15 mouse cellular contexts compared by ENCODE assay signal in genomic region chr9:86725604-86726380, GRCm38 (mm10). TPM values are rescaled to one million over a fixed set of nuclear protein-coding genes. Genes with fewer than 3 reads are reported as not detected.
DNase-seq lines count a peak whose midpoint lies in the region; ATAC-seq and TF ChIP-seq lines count a peak whose summit lies in the region.
"Had no signal": no experiment of that assay in that cellular context is flagged by ENCODE, and none has a peak within 500 bp of the region (broad histone marks: within the 10 kb centered on the region; RNA-seq: fewer than 3 reads in every experiment).

No protein-coding gene starts in this region.

- H3K27me3 ChIP-seq in forebrain, embryonic 10.5 days (ENCODE audit: poor library complexity, severe bottlenecking): no peaks in the 10 kb centered on the region
- no peaks in the 10 kb centered on the region for H3K27me3 ChIP-seq in hindbrain, postnatal 0 days (ENCODE audit: insufficient read depth, low read length)
- H3K27me3 ChIP-seq in liver, postnatal 0 days (ENCODE audit: insufficient read depth, low read length): no peaks in the 10 kb centered on the region
- H3K27me3 ChIP-seq: stomach, embryonic 15.5 days had no signal

- TF ChIP-seq CTCF in hindbrain, postnatal 0 days (IDR thresholded peaks at IDR 0.05; ENCODE audit: low read depth): no peak
- no peak for TF ChIP-seq CTCF in olfactory bulb, adult 2 months (IDR thresholded peaks at IDR 0.05; ENCODE audit: insufficient read depth, low read depth, low read length)
- no peak for TF ChIP-seq CTCF in liver, postnatal 0 days (IDR thresholded peaks at IDR 0.05; ENCODE audit: low read depth)

- no peak for TF ChIP-seq EP300 in liver, postnatal 0 days (IDR thresholded peaks at IDR 0.05; ENCODE audit: low read depth)

- 51% methylated on average over 7 of the region's 7 CpGs for WGBS in forebrain, embryonic 10.5 days
- WGBS in hindbrain, postnatal 0 days: 45% methylated on average over 7 of the region's 7 CpGs
- 12% methylated on average over 7 of the region's 7 CpGs for WGBS in olfactory bulb, adult 2 months
- WGBS in liver, postnatal 0 days (ENCODE audit: insufficient replicate concordance): 64% methylated on average over 7 of the region's 7 CpGs

- no peaks in the 10 kb centered on the region for H3K9me3 ChIP-seq in forebrain, embryonic 10.5 days
- H3K9me3 ChIP-seq in hindbrain, postnatal 0 days (ENCODE audit: low read length): no peaks in the 10 kb centered on the region
- H3K9me3 ChIP-seq in liver, postnatal 0 days (ENCODE audit: low read length): no peaks in the 10 kb centered on the region
- H3K9me3 ChIP-seq: stomach, embryonic 15.5 days had no signal

- ATAC-seq in hindbrain, postnatal 0 days: peak; percentile 78
- no peak for ATAC-seq in liver, postnatal 0 days

- peaks cover 14% of the 10 kb centered on the region for H3K4me1 ChIP-seq in forebrain, embryonic 10.5 days
- H3K4me1 ChIP-seq in hindbrain, postnatal 0 days (ENCODE audit: insufficient read depth, low read length): no peaks in the 10 kb centered on the region
- no peaks in the 10 kb centered on the region for H3K4me1 ChIP-seq in olfactory bulb, adult 2 months (ENCODE audit: control insufficient read depth, insufficient read depth, low read length)
- no peaks in the 10 kb centered on the region for H3K4me1 ChIP-seq in liver, postnatal 0 days (ENCODE audit: insufficient read depth)
- H3K4me1 ChIP-seq: stomach, embryonic 15.5 days had no signal

- TF ChIP-seq POLR2A in olfactory bulb, adult 2 months (IDR thresholded peaks at IDR 0.05; ENCODE audit: insufficient read depth, low read depth, low read length): no peak

- no peak overlapping the region for H3K4me3 ChIP-seq in forebrain, embryonic 10.5 days
- no peak overlapping the region for H3K4me3 ChIP-seq in hindbrain, postnatal 0 days (ENCODE audit: low read length)
- no peak overlapping the region for H3K4me3 ChIP-seq in olfactory bulb, adult 2 months (ENCODE audit: insufficient read depth, low read depth, low read length)
- no peak overlapping the region for H3K4me3 ChIP-seq in liver, postnatal 0 days (ENCODE audit: low read depth, low read length)
- H3K4me3 ChIP-seq: myocyte; stomach, embryonic 15.5 days had no signal

- H3K4me2 ChIP-seq in hindbrain, postnatal 0 days (ENCODE audit: low read depth, low read length): no peak overlapping the region
- H3K4me2 ChIP-seq in liver, postnatal 0 days (ENCODE audit: low read depth, low read length): no peak overlapping the region
- H3K4me2 ChIP-seq: liver, embryonic 11.5 days; stomach, embryonic 15.5 days had no signal

- peak; percentile 15 to 29 for DNase-seq in layer of hippocampus, postnatal 14 days (ENCODE audit: low spot score in 2 of 2)
- no peak for DNase-seq in layer of hippocampus, postnatal 36 days
- DNase-seq in forebrain, embryonic 10.5 days (ENCODE audit: extremely low spot score, low spot score): no peak
- DNase-seq in hindbrain, postnatal 0 days (ENCODE audit: low spot score): peak; percentile 44
- no peak for DNase-seq in liver, postnatal 0 days
- no peak for DNase-seq in spleen, postnatal 4 days (ENCODE audit: low spot score in 2 of 2)
- no peak for DNase-seq in layer of hippocampus, postnatal 25 days (ENCODE audit: extremely low spot score in 1 of 2, low spot score in 1 of 2)
- DNase-seq: B cell, adult 2 months; kidney, adult 18-20 months; layer of hippocampus, adult 9-11 months; right cerebral cortex, postnatal 14 days had no signal

- no peaks in the 10 kb centered on the region for H3K36me3 ChIP-seq in forebrain, embryonic 10.5 days (replicated peaks)
- no peaks in the 10 kb centered on the region for H3K36me3 ChIP-seq in hindbrain, postnatal 0 days (ENCODE audit: insufficient read depth, low read length)
- H3K36me3 ChIP-seq in liver, postnatal 0 days (replicated peaks; ENCODE audit: insufficient read depth, low read length): no peaks in the 10 kb centered on the region
- H3K36me3 ChIP-seq: stomach, embryonic 15.5 days had no signal

- H3K9ac ChIP-seq in hindbrain, postnatal 0 days (replicated peaks; ENCODE audit: low read length): no peak overlapping the region
- H3K9ac ChIP-seq in liver, postnatal 0 days (replicated peaks): no peak overlapping the region
- H3K9ac ChIP-seq: stomach, embryonic 15.5 days had no signal

- peak overlapping the region; percentile 56; the same call in 1 of the 2 replicates for H3K27ac ChIP-seq in forebrain, embryonic 10.5 days
- peak overlapping the region; percentile 38; the same call in 1 of the 2 replicates for H3K27ac ChIP-seq in hindbrain, postnatal 0 days
- H3K27ac ChIP-seq in olfactory bulb, adult 2 months (ENCODE audit: insufficient read depth, low read depth, low read length): peak overlapping the region; percentile 80
- H3K27ac ChIP-seq in liver, postnatal 0 days (ENCODE audit: low read depth): no peak overlapping the region
- H3K27ac ChIP-seq: stomach, embryonic 15.5 days had no signal

RNA-seq across cellular contexts. Expression of gene Prss35, which starts 17.7 kb away (rescaled TPM):
- 10 to 100 TPM; 13.3 TPM for total RNA-seq in layer of hippocampus, postnatal 14 days (2021)
- 1 to 10 TPM; 4.6 to 7.0 TPM for total RNA-seq in layer of hippocampus, postnatal 36 days (2021)
- polyA plus RNA-seq in forebrain, embryonic 10.5 days (2016; fragmentation: Nextera tagmentation; extraction: Ambion mirVana): 1.4 and 1.8 TPM in 2 replicates
- 5.0 and 8.6 TPM in 2 replicates for total RNA-seq in hindbrain, postnatal 0 days (2014; rRNA removed)
- polyA plus RNA-seq in hindbrain, postnatal 0 days (2015; fragmentation: Nextera tagmentation; extraction: Ambion mirVana): 9.6 and 10.8 TPM in 2 replicates
- not detected in 2 replicates for polyA plus RNA-seq in olfactory bulb, adult 2 months (2012; ENCODE audit: insufficient read depth, insufficient read length, low replicate concordance, missing spikeins)
- polyA plus RNA-seq in liver, postnatal 0 days (2015; fragmentation: Nextera tagmentation; extraction: Ambion mirVana): 0.54 and 0.67 TPM in 2 replicates
- 1 to 10 TPM; 6.5 to 7.7 TPM for total RNA-seq in layer of hippocampus, postnatal 25 days (2021)

RNA-seq across cellular contexts. Expression of gene Me1, which starts 30.0 kb away (rescaled TPM):
- total RNA-seq in layer of hippocampus, postnatal 14 days (2021): 10 to 100 TPM; 84.3 to 87.7 TPM
- 10 to 100 TPM; 62.2 to 67.6 TPM for total RNA-seq in layer of hippocampus, postnatal 36 days (2021)
- polyA plus RNA-seq in forebrain, embryonic 10.5 days (2016; fragmentation: Nextera tagmentation; extraction: Ambion mirVana): 8.1 and 9.1 TPM in 2 replicates
- 37.2 and 37.5 TPM in 2 replicates for total RNA-seq in hindbrain, postnatal 0 days (2014; rRNA removed)
- polyA plus RNA-seq in hindbrain, postnatal 0 days (2015; fragmentation: Nextera tagmentation; extraction: Ambion mirVana): 75.0 and 76.5 TPM in 2 replicates
- not detected in 2 replicates for polyA plus RNA-seq in olfactory bulb, adult 2 months (2012; ENCODE audit: insufficient read depth, insufficient read length, low replicate concordance, missing spikeins)
- polyA plus RNA-seq in liver, postnatal 0 days (2015; fragmentation: Nextera tagmentation; extraction: Ambion mirVana): 7.7 and 10.3 TPM in 2 replicates
- total RNA-seq in layer of hippocampus, postnatal 25 days (2021): 10 to 100 TPM; 65.7 to 68.1 TPM

Comparison
In these comparisons a context has a peak if more than half of its experiments do, and no peak if none do; other contexts are left out.
1. DNase-seq: peak in layer of hippocampus, postnatal 14 days (2 of 2) and hindbrain, postnatal 0 days (single experiment); none in layer of hippocampus, postnatal 36 days (0 of 2), forebrain, embryonic 10.5 days (single experiment), liver, postnatal 0 days (single experiment), spleen, postnatal 4 days (0 of 2) and layer of hippocampus, postnatal 25 days (0 of 2).